ENCODE assay signal across 23 mouse cellular contexts in the genomic region with DNA sequence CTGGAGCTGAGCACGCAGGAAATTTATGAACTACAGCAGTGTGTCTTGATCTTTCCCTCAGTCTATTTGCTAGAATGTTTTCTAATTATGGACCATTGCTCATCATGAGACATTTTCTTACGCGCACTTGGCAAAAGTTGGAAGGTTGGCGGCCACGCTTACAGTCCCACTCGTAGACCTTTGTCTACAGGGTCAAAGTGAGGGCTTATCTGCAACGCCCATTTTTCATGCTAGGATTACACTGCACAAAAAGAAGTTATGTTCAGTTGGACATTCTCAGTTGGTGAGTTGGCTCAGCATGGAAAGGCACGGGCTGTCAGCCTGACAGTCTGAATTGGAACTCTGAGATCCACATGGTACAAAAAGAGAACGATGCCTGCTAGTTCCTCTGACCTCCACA. TPM values are rescaled to one million over a fixed set of nuclear protein-coding genes. Genes with fewer than 3 reads are reported as not detected.
DNase-seq lines count a peak whose midpoint lies in the region; ATAC-seq lines count a peak whose summit lies in the region.
"Had no signal": no experiment of that assay in that cellular context is flagged by ENCODE, and none has a peak within 500 bp of the region (broad histone marks: within the 10 kb centered on the region; RNA-seq: fewer than 3 reads in every experiment).

No protein-coding gene starts in this region.

- no peaks in the 10 kb centered on the region for H3K36me3 ChIP-seq in forebrain, embryonic 10.5 days (replicated peaks)
- H3K36me3 ChIP-seq: G1E had no signal

- no peaks in the 10 kb centered on the region for H3K27me3 ChIP-seq in forebrain, embryonic 10.5 days (ENCODE audit: poor library complexity, severe bottlenecking)
- H3K27me3 ChIP-seq: CH12.LX had no signal

- H3K4me1 ChIP-seq in forebrain, embryonic 10.5 days = no peaks in the 10 kb centered on the region

- H3K4me3 ChIP-seq in forebrain, embryonic 10.5 days = no peak overlapping the region

- ATAC-seq in CD4-positive, CD25-positive, alpha-beta regulatory T cell, adult 4 months = no peak
- ATAC-seq: activated CD4-positive, CD25-positive, alpha-beta regulatory T cell, adult 4 months; Patski had no signal

- DNase-seq in kidney, adult 9 months = peak; percentile 27
- no peak for DNase-seq in kidney, adult 18-20 months
- DNase-seq in Muller cell, postnatal 12 days (ENCODE audit: inconsistent ontology term) = peak; percentile 91
- peak; percentile 36 for DNase-seq in retina, embryonic 14.5 days (ENCODE audit: low spot score)
- peak; percentile 40 for DNase-seq in retina, postnatal 1 day
- no peak for DNase-seq in forebrain, embryonic 10.5 days (ENCODE audit: extremely low spot score, low spot score)
- DNase-seq in layer of hippocampus, adult 9-10 months (ENCODE audit: low spot score) = no peak
- DNase-seq: adrenal gland, adult 2 months; adrenal gland, adult 8-10 months; adrenal gland, postnatal 10 days; adrenal gland, postnatal 14 days; adrenal gland, postnatal 25 days; adrenal gland, postnatal 36 days; B cell, adult 2 months; cerebellum, adult 11 months; cerebellum, adult 11-12 months; cerebellum, adult 18-20 months; cerebellum, adult 2 months had no signal

- H3K27ac ChIP-seq in forebrain, embryonic 10.5 days = no peak overlapping the region

- 89% methylated on average over 9 of the region's 9 CpGs for WGBS in forebrain, embryonic 10.5 days

- no peaks in the 10 kb centered on the region for H3K9me3 ChIP-seq in forebrain, embryonic 10.5 days
- H3K9me3 ChIP-seq: G1E had no signal

RNA-seq across cellular contexts. Expression of gene Epc2, which starts 18.1 kb away (rescaled TPM):
- polyA plus RNA-seq in CD4-positive, CD25-positive, alpha-beta regulatory T cell, adult 4 months (2017; shearing (Covaris generic)) = 10 to 100 TPM; 11.0 to 12.5 TPM
- polyA plus RNA-seq in forebrain, embryonic 10.5 days (2016; fragmentation: Nextera tagmentation; extraction: Ambion mirVana) = 6.5 and 8.6 TPM in 2 replicates

Comparison
In these comparisons a context has a peak if more than half of its experiments do, and no peak if none do; other contexts are left out.
1. DNase-seq: peak in kidney, adult 9 months (single experiment), Muller cell, postnatal 12 days (single experiment), retina, embryonic 14.5 days (single experiment) and retina, postnatal 1 day (single experiment); none in kidney, adult 18-20 months (single experiment), forebrain, embryonic 10.5 days (single experiment) and layer of hippocampus, adult 9-10 months (single experiment).